Mouse (Mus musculus) midbrain, embryonic 16.5 days (tissue): ENCODE results near the gene Boc. TPM values are rescaled to one million over a fixed set of nuclear protein-coding genes. Genes with fewer than 3 reads are reported as not detected.
A peak's percentile ranks its signal among the peaks of the same experiment; 100 is the strongest.

ENCODE experiments used
- ATAC-seq: fragments of 200-750 bp; cut with Nextera tagmentation; 2 replicates; pipeline ENCODE4 v1.8.0; 2017; ENCODE audit warnings: moderate TSS enrichment
- H3K27ac ChIP-seq: fragments of 300-500 bp; sonication (generic); 2 replicates; pipeline ENCODE4 v1.5.1; 2014; ENCODE audit warnings: mild to moderate bottlenecking, low read length, mixed read lengths
- H3K27me3 ChIP-seq: fragments of 300-500 bp; sonication (generic); 2 replicates; pipeline ENCODE4 v1.6.1; 2014; ENCODE audit warnings: low read depth, low read length, mixed read lengths; ENCODE audit not compliant: control insufficient read depth, insufficient read depth
- H3K36me3 ChIP-seq: fragments of 300-500 bp; sonication (generic); 2 replicates; pipeline ENCODE4 v1.6.1; 2014; ENCODE audit warnings: mild to moderate bottlenecking, low read length, moderate library complexity, mixed read lengths; ENCODE audit not compliant: control insufficient read depth, insufficient read depth
- H3K4me1 ChIP-seq: fragments of 300-500 bp; sonication (generic); 2 replicates; pipeline ENCODE4 v1.6.1; 2014; ENCODE audit warnings: mild to moderate bottlenecking, low read length, mixed read lengths; ENCODE audit not compliant: control insufficient read depth, insufficient read depth
- H3K4me2 ChIP-seq: fragments of 300-500 bp; sonication (generic); 2 replicates; pipeline ENCODE4 v1.6.1; 2014; ENCODE audit warnings: mild to moderate bottlenecking, low read length, mixed read lengths
- H3K4me3 ChIP-seq: fragments of 300-500 bp; sonication (generic); 2 replicates; pipeline ENCODE4 v1.5.1; 2014; ENCODE audit warnings: low read depth, mild to moderate bottlenecking, low read length, moderate library complexity, mixed read lengths
- H3K9ac ChIP-seq: fragments of 300-500 bp; sonication (generic); 2 replicates; pipeline ENCODE4 v1.6.1; 2014; ENCODE audit warnings: low read depth, low read length, mixed read lengths
- H3K9me3 ChIP-seq: fragments of 300-500 bp; sonication (generic); replicated peaks from 2 replicates; pipeline ENCODE4 v1.6.1; 2014; ENCODE audit warnings: mild to moderate bottlenecking, low read length, mixed read lengths; ENCODE audit not compliant: control insufficient read depth, poor library complexity, severe bottlenecking
- WGBS: fragments of 180-500 bp; shearing (Covaris S2); extraction: QIAGEN DNeasy Blood & Tissue Kit; methylation state at CpG from one replicate; pipeline ENCODE4 v1.1.7; 2014; 5-methylcytosine and 5-hydroxymethylcytosine counted together
- polyA plus RNA-seq: library from polyadenylated mRNA; unstranded; fragments of >200 nt; fragmentation: Nextera tagmentation; extraction: Ambion mirVana; gene quantifications from 2 replicates; pipeline ENCODE4 v1.2.1, GENCODE M21; 2015

Gene Boc
- polyA plus RNA-seq, 1 experiment from 2014 or later = 10.5 TPM

GRCm38 (mm10) chr16:44538401-44539395 lies 20.0 kb downstream of the Boc start:
- WGBS = 47% methylated on average over 16 of the region's 16 CpGs
- peak; percentile 33; the same call in 1 of the 2 replicates for ATAC-seq
- peak overlapping the region; percentile 25 for H3K4me2 ChIP-seq
- H3K4me3 ChIP-seq = no peak overlapping the region
- no peaks in the 10 kb centered on the region for H3K27me3 ChIP-seq
- peak overlapping the region; percentile 53 for H3K27ac ChIP-seq
- peak overlapping the region; percentile 44; the same call in 1 of the 2 replicates for H3K9ac ChIP-seq
- H3K4me1 ChIP-seq = peaks cover 33% of the 10 kb centered on the region
- no peaks in the 10 kb centered on the region for H3K9me3 ChIP-seq
- H3K36me3 ChIP-seq = no peaks in the 10 kb centered on the region

- no peak overlapping the region for H3K4me3 ChIP-seq
- H3K9me3 ChIP-seq = no peaks in the 10 kb centered on the region
- no peak overlapping the region for H3K27ac ChIP-seq
- H3K9ac ChIP-seq = no peak overlapping the region
- ATAC-seq = no peak
- no peaks in the 10 kb centered on the region for H3K36me3 ChIP-seq
- 39% methylated on average over 7 of the region's 7 CpGs for WGBS
- no peaks in the 10 kb centered on the region for H3K27me3 ChIP-seq
- peaks cover 47% of the 10 kb centered on the region for H3K4me1 ChIP-seq
- peak overlapping the region; percentile 27; the same call in 1 of the 2 replicates for H3K4me2 ChIP-seq
Measured at GRCm38 (mm10) chr16:44534122-44534521, 24.6 kb downstream of the Boc start.

- ATAC-seq = no peak
- 32% methylated on average over 8 of the region's 8 CpGs for WGBS
- no peaks in the 10 kb centered on the region for H3K27me3 ChIP-seq
- H3K9me3 ChIP-seq = no peaks in the 10 kb centered on the region
- H3K4me3 ChIP-seq = no peak overlapping the region
- H3K9ac ChIP-seq = no peak overlapping the region
- H3K36me3 ChIP-seq = no peaks in the 10 kb centered on the region
- H3K4me2 ChIP-seq = peak overlapping the region; percentile 27
- H3K4me1 ChIP-seq = peaks cover 42% of the 10 kb centered on the region
- H3K27ac ChIP-seq = peak overlapping the region; percentile 44; the same call in 1 of the 2 replicates
Measured at GRCm38 (mm10) chr16:44533522-44533921, 25.2 kb downstream of the Boc start.

GRCm38 (mm10) chr16:44532851-44533250 lies 25.8 kb downstream of the Boc start:
- Histone ChIP-seq H3K4me2 (peak overlapping the region; percentile 27), H3K9ac (no peak overlapping the region), H3K36me3 (no peaks in the 10 kb centered on the region), H3K4me3 (no peak overlapping the region), H3K9me3 (no peaks in the 10 kb centered on the region), H3K4me1 (peaks cover 39% of the 10 kb centered on the region), H3K27me3 (no peaks in the 10 kb centered on the region), H3K27ac (no peak overlapping the region)
- ATAC-seq = no peak
- 41% methylated on average over 16 of the region's 16 CpGs for WGBS

- Histone ChIP-seq H3K27me3 (no peaks in the 10 kb centered on the region), H3K27ac (peak overlapping the region; percentile 82), H3K4me2 (peak overlapping the region; percentile 62), H3K9ac (peak overlapping the region; percentile 62), H3K36me3 (no peaks in the 10 kb centered on the region), H3K9me3 (no peaks in the 10 kb centered on the region), H3K4me3 (peak overlapping the region; percentile 33), H3K4me1 (peaks cover 46% of the 10 kb centered on the region)
- 3% methylated on average over 12 of the region's 12 CpGs for WGBS
- peak; percentile 12 for ATAC-seq
Measured at GRCm38 (mm10) chr16:44531239-44531797, 27.4 kb downstream of the Boc start.

- H3K4me3 ChIP-seq = peak overlapping the region; percentile 33
- no peaks in the 10 kb centered on the region for H3K36me3 ChIP-seq
- WGBS = 1% methylated on average over 7 of the region's 7 CpGs
- peak overlapping the region; percentile 62 for H3K9ac ChIP-seq
- H3K4me2 ChIP-seq = peak overlapping the region; percentile 62
- H3K4me1 ChIP-seq = peaks cover 45% of the 10 kb centered on the region
- ATAC-seq = peak; percentile 90
- no peaks in the 10 kb centered on the region for H3K9me3 ChIP-seq
- no peaks in the 10 kb centered on the region for H3K27me3 ChIP-seq
- peak overlapping the region; percentile 82 for H3K27ac ChIP-seq
Measured at GRCm38 (mm10) chr16:44530829-44531228, 27.9 kb downstream of the Boc start.

- ATAC-seq = peak; percentile 29
- peak overlapping the region; percentile 82 for H3K27ac ChIP-seq
- H3K4me3 ChIP-seq = peak overlapping the region; percentile 33; the same call in 1 of the 2 replicates
- H3K9ac ChIP-seq = peak overlapping the region; percentile 62; the same call in 1 of the 2 replicates
- no peaks in the 10 kb centered on the region for H3K36me3 ChIP-seq
- H3K4me2 ChIP-seq = peak overlapping the region; percentile 62
- no peaks in the 10 kb centered on the region for H3K9me3 ChIP-seq
- 3% methylated on average over 9 of the region's 9 CpGs for WGBS
- no peaks in the 10 kb centered on the region for H3K27me3 ChIP-seq
- H3K4me1 ChIP-seq = peaks cover 45% of the 10 kb centered on the region
Measured at GRCm38 (mm10) chr16:44530191-44530590, 28.5 kb downstream of the Boc start.

DNA sequence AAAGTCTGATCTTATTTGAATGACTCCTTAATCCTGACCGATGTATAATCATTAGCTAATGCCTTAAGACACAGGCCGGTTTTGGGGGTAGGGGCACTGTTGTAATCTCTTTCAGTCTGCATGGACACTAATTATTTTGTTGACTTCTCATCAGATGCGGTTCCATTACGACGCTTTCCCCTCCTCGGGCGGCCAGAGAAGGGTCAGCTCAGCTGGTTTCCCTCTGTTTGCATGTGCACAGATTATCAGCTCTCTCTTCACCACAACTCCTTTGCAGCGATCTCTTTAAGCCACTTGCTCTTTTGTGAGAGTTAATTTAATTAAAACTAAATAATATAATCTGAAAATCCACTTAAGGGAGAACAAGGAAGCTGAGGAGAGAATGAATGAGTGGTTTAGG lies 29.0 kb downstream of the Boc start:
- no peaks in the 10 kb centered on the region for H3K9me3 ChIP-seq
- no peaks in the 10 kb centered on the region for H3K36me3 ChIP-seq
- WGBS = 6% methylated on average over 8 of the region's 8 CpGs
- no peak for ATAC-seq
- peaks cover 45% of the 10 kb centered on the region for H3K4me1 ChIP-seq
- no peaks in the 10 kb centered on the region for H3K27me3 ChIP-seq
- peak overlapping the region; percentile 82 for H3K27ac ChIP-seq
- no peak overlapping the region for H3K4me3 ChIP-seq
- H3K9ac ChIP-seq = no peak overlapping the region
- peak overlapping the region; percentile 62; the same call in 1 of the 2 replicates for H3K4me2 ChIP-seq
